Mouse (Mus musculus): ENCODE data around the gene Myl3.

Myl3 gene

DNA sequence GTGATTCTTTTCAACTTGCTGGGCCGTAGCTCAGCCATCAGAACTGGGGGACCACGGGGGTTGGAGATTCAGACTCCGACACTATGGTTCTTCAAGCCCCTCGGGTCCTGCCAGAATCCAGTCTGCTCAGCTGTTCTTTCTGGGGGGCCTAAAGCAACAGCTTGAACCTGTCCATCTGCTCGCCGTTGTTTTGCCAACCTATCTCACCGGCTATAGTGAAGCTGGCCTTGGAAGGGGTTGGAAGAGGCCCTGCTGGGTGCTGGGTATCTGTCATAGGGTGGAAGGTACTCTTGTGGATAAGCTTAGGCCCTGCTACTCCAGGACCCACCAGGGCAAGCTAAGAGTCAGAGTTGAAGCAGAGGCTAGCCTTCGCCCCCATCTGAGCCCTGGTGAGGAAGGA is 19.2 kb downstream of the Myl3 start:
- DNase-seq (ENCODE audit: low read depth, low spot score) = no peak

DNA sequence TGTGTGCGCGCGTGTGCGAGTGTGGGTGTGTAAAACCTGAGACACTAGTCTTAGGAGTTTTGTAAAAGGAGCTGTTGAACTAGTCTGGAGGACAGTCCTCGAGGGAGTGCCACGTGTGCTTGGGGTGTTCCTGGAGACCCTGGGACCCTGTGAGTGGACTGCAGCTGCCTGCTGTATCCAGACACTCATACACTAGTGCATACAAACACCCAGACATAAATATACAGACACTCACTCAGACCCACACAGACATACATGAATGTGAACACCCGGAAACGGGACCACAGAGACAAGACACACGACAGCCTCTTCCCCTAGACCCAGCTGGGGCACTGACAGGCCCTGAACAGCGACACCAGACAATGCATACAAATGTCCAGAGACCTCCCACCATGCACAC is 21.1 kb downstream of the Myl3 start:
- no peak for DNase-seq (ENCODE audit: low read depth, low spot score)

DNA sequence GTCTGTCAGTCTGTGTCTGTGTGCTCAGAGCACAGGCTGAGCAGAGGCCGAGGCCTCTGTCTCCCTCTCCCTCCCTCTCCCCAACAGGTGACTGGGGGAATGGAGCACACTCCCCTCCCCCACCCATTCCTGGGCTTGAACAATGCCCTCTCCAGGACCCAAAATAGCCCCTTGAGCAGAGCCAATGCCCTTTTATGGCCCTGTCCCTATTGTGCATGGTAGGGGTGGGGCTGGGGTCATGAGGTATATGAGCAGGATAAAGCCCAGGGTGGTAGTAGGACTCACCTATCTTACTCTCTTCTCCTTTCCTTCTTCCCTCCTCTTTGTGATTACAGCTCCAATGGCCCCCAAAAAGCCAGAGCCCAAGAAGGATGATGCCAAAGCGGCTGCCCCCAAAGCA is 21.7 kb downstream of the Myl3 start:
- DNase-seq (ENCODE audit: low read depth, low spot score) = no peak

DNA sequence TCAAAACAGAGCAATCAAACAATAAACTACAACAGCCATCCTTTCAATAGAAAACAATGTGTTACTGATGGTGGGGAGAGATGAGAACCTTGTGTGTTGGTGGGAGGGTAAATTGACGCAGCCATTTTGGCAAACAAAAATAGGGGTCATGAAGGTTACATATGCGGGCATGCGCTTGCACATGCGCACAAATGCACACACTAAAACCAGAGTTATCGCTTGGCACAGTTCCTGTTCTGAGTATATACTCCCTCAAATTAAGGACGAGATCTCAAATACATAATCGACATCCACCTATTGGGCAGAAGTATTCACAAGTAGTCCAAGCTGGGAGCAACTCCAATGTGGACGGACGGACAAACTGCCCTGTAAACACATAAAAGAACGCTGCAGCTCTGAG is 30.7 kb downstream of the Myl3 start:
- no peak for DNase-seq (ENCODE audit: low read depth, low spot score)

DNA sequence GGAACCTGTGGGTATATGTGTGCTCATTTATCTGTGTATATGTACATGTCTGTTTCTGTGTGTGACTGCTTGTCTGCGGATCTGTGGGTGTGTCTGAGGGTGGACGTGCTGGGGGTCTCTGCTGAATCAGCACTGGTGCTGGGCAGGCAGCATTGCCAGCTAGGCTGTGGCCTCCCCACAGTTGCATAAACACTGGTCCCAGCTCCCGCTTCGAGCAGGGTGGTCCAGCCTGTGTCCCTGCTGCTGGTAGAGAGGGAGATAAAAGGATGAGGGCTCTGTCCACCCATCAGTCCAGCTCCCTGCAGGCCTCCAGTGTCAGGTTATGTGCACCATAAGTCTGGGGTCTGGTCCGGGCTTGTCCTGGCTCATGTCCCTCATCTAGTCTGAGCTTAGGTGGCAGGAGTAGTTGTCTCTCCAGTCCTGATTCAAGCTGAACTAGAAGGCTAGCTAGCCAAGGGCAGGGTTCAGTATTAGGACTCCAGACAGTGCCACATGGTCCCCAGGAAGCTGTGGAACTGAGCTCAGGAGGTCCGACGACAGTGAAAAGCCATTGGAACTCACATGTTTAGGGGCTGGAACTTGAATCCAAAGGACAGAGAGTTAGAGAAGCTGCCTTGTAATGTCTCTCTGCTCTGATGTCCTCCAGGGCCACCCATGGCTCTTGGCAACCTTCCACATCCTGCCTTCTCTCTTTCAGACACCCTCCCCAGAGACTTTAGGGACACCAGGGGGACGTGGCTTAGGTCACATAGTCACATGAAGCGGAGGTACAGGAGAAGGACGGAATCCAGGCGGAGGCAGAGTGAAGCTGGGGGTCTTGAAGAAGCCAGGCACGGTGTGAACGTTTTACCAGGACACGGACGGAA is 33.0 kb downstream of the Myl3 start:
- no peak for DNase-seq (ENCODE audit: low read depth, low spot score)

DNA sequence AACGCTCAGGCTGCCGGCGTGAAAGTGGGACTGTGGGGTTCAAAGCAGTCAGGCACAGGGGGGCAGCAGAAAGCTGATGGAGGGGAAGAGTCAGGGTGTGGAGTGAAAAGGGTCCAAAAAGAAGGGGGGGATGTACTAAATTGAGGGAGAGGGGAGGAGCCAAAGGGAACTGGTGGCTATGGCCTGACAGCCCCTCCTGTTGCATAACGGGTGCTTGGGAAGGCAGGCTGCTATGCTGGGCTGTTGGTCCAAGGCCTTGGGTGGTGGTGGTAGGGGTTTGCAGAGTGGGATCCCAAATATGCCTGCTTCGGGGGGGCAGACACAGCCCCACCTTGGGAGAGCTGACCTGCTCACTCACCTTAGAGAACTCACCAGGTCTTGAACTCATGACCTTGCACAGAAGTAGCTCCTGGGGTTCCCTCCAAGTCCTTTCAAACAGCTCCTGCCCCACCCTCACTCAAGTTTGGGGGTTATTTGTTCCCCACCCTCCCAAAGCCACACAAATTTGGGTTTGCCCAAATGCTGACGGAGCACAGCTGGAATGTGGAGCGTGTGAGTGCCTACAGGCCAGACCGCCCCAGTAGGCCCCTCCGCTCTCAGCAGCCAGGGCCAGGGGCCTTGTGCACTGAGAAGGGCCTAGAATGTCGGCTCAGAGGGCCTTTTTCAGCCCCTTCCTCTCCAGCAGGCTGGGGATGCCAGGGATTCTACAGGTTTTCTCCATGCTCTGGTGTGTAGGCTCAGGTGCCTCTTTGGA is 33.8 kb downstream of the Myl3 start:
- no peak for DNase-seq (ENCODE audit: low read depth, low spot score)

DNA sequence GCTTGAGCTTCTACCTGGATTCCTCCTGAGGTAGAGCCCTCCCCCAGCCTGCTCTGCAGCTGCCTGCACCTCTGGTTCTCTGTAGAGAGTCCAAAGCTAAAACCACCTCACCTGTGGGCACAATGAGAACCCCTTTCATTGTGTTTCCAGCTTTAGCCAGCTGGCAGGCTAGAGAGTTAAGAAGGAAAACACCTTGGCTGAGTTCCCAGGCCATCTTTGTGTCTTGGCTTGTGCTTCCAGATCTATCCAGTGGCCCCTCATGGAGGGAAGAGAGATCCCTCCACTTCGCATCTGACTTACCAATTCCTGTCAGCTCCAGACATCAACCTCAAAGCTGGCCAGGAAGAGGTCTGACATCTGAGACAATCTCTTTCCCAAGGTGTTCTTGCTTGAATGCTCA is 36.4 kb downstream of the Myl3 start:
- no peak for DNase-seq (ENCODE audit: low read depth, low spot score)

DNA sequence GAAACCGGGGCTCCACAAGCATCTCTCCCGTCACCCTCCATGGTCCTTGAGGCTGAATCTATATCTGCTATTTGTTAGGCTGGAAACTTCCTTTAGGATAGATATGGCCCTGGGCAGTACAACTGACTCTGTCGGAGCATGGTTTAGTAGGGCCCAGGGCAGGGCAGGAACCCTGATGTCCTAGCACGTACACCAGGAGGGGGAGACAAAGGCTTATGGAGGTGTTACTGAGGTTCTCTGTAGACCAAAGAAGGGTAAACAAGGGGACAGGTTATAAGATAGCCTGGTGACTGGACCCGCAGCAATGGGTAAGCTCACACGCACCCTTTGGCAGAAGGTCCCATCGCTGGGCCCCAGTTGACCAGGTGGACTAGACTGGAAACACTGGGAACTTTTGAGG is 36.9 kb downstream of the Myl3 start:
- DNase-seq (ENCODE audit: low read depth, low spot score) = no peak

DNA sequence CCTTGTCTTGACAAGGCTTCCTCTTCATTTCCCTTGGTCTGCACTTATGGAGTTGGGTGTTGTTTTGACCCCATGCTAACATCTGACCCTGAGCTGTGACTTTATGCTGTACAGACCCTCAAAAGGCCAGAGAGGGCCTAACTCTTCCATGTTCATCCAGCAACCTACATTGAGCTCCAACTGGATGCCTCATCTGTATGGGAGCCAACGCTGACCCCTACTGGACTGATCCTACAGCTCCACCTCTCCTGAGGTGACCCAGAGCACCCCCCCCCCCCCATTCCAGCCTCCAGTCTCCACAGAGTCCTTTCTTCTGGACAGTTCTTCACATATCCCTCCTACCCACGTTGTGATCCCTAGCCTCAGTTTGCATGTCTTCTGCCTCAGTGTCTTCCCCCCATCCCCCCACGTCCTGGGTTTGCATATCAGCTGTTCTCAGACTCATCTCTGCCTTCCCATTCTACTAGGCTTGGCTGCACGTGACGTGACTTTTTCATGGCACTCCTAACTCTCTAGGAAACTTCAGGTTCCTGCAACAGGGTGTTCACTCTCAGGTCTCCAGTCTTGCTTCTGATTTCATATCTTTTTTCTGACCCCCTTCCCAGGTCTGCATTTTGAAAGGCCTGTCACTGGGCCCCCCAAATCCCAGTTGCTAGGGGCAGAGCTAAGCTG is 37.7 kb downstream of the Myl3 start:
- DNase-seq (ENCODE audit: low read depth, low spot score) = peak; percentile 52

DNA sequence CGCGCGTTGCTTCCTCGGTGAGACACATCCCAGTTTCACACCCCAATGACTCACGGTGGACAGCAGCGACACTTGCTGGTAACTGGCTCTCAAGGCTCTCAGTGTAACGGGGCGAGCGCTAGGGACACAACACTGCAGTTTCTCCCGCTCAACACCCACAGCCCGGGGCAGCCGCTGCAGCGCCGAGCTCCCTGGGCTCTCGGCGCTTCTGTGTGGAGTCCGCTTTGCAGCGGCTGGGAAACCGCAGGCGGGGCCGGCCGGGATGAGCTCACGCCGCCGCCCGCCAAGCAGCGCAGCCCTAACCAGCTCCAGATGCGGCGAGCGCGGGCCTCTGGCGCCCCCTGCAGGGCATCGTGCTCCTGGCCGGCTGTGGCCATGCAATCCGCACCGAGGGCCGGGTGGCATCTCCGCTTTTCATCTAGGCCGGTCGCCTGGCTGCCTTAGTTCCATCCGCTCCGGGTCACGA is 39.6 kb downstream of the Myl3 start:
- DNase-seq (ENCODE audit: low read depth, low spot score) = peak; percentile 92

DNA sequence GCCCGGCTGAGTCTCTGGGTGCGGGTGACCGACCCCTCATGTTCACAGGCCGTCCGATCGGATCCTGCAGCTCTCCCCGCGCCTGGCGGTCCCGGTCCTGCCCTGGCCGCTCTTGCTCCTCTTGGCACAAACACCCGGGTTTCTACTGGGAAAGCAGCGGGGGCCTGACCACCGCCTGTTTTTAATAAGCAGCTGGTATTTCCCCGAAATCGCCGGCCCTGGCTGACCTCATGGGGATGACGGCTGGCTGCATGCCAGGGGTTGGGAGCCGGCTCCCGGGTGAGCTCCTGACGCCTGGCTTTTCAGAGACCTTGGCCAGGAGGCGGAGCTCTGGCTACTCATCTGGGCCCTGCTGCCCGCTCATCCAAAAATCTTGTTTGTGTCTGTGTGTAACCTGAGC is 40.1 kb downstream of the Myl3 start:
- DNase-seq (ENCODE audit: low read depth, low spot score) = peak; percentile 87

DNA sequence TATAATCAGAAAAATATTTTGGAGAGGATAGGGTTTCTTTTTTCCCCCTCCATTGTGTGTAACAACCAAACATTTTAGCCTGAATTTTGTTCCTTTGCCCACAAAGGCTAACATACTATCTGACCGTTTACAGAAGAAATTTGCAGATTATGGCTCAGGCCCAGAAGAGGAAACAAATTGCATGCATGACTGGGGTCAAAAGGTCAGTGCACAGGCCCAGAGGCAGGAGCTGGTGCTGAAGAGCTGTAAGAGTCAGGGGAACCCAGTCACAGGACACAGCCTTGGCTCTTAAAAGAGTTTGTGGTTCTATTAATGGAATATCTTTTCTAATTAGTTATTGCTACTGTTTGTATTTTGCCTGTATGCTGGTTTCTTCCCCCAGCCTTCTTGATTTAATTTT is 42.0 kb downstream of the Myl3 start:
- no peak for DNase-seq (ENCODE audit: low read depth, low spot score)

DNA sequence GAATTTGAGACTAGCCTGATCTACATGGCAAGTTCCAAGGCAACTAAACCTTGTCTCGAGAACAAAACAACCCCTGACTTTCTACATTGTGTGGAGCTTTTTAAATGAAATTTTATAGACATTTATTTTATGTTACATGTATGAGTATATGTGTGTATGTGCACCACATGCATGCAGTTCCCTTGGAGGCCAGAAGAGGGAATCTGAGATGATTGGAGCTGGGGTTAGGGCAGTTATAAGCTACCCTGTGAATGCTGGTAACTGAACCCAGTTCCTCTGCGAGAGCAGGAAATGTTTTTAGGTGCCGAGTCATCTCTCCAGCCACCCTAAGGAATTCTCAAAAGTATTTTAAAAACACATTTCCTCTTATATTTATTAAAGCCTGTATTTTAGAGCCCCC is 46.5 kb downstream of the Myl3 start:
- DNase-seq (ENCODE audit: low read depth, low spot score) = no peak

DNA sequence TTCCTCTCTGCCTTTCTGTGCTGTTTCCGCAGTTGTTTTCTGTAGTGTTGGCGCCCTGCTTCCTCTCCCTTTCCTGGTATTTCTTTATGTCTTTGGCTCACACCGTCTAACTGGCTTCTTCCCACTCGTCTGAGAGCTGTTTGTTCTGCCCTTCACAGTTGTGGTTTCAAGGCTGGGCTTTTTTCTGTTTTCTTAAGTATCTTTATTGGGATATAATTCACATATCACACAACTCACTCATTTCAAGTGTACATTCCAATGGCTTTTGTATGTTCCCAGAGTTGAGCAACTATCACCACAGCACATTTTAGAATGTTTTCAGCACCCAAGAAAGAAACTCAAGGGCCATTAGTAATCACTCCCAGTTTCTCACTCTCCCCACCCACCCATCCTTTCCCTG is 48.8 kb downstream of the Myl3 start:
- no peak for DNase-seq (ENCODE audit: low read depth, low spot score)

DNA sequence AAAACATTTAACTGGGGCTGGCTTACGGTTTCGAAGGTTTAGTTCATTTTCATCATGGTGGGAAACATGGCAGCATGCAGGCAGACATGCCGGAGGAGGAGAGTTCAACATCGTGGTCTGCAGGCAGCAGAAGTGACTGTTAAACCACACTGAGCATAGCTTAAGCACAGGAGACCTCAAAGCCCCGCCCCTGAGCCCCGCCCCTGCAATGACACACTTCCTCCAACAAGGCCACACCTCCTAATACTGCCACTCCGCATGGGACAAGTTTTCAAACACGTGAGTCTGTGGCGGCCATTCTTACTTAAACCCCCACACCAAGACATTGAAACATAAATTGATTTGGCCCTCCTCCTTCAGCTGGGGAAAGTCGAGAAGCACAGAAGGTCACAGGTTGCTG is 55.4 kb downstream of the Myl3 start:
- DNase-seq (ENCODE audit: low read depth, low spot score) = no peak

DNA sequence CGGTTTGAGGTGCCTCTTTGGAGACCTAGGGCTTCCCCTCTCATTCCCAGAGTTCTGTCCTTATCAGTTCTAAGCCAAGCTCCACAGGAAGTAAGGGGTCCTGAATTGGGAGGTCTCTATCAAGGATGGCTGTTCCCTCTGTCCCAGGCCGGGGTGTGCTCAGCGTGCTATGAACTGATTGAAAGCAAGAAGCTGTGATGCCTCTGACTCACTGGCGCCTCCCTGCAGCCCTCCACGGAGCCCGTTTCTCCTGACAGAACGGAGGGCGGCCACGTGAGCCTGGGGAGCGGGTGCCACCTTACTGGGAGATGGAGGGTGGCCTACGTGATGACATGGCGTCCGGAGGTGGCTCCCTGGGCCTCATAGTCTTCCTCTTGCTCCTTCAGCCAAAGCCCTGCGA is 56.2 kb downstream of the Myl3 start, which contains the start of gene Prss42:
Gene Prss42 (plus strand): TSS at position 301 of the 400 bp plus-strand sequence.
- DNase-seq (ENCODE audit: low read depth, low spot score) = no peak

DNA sequence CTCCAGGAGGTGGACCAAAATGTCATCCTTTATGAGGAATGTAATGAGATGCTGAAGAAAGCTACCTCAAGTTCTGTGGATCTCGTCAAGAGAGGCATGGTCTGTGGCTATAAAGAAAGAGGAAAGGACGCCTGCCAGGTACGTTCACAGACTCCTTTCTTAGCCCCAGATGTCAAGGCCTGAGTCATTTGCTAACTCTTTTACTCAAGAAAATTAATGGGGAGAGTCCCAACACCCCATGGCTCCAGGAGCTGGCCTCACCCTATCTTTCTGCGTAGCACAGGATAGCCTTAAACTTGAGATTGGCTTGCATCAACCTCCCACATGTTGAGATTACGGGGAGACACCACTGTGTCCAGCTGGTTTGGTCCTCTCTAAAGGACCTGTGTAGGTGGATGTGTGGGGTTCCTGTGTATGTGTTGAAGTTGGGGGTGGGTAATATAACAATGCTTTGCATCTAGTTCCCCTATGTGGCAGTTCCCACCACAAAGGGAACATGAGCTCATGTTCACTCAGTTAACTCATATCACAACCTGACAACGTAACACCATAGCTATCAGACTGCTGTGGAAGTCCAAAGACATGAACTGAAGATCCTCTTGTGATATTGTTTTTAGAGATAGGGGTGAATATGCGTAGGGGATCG is 59.3 kb downstream of the Myl3 start:
- DNase-seq (ENCODE audit: low read depth, low spot score) = no peak

DNA sequence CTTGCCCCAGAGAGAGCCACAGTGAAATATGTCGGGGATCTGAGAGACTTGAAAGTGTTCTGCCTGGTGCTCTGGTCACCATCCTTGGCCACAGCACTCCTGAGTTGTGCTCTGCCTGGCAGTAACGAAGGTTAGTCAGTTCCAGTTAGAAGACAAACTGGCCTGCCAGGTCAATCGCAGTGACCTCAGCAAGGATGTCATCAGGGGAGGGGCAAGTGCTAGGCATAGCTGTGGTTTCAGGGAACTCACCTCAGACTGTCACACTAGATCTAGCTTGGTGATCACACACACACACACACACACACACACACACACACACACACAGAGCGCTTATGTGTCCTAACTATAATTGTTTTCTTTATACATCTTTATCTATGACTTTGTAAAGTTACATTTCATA is 61.6 kb downstream of the Myl3 start:
- DNase-seq (ENCODE audit: low read depth, low spot score) = no peak

DNA sequence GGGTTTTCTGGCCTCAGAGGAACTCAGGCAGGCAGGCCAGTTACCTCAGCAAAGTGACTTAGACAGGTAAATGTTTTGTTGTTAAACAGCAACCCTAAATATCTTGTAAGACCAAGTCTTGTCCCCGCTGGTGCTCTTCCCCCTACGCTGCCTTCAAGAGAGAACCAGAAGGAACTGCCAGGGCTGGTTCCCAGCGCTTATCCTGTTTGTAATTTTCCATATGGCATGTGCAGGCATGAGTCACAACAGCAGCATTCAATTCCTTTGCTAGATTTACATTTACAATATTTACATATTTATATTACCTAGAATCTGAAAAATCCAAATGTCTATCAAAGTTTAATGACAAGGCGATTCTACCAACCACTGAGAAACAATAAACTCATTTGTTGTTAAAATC is 68.4 kb downstream of the Myl3 start:
- DNase-seq (ENCODE audit: low read depth, low spot score) = no peak

DNA sequence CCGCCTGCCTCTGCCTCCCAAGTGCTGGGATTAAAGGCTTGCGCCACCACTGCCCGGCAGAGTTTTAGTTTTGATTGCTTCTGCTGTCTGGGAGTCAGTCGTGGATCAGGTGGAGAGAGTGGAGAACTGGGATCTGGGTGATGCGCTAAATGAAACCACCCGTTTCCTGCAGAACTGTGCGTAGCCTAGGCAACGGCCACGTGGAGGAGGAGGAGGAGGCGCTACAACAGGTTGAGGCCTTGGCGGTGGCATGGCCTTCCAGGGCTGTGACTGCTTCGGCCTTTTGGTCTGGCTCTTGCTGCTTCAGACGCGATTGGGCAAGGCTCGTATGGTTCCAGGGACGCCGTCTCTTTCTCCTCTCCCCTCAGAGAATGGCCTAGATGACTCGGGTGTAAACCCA is 72.1 kb downstream of the Myl3 start, which contains the start of gene Prss44:
Gene Prss44 (plus strand): TSS at position 206 of the 400 bp plus-strand sequence.
- DNase-seq (ENCODE audit: low read depth, low spot score) = no peak

Measured in forelimb bud, embryonic 11.5 days (tissue).